Mouse (Mus musculus) heart, embryonic 14.5 days (tissue): ENCODE results near the gene Usp3. TPM values are rescaled to one million over a fixed set of nuclear protein-coding genes. Genes with fewer than 3 reads are reported as not detected.

Source experiments
- ATAC-seq: fragments of 200-750 bp; cut with Nextera tagmentation; 2 replicates; pipeline ENCODE4 v1.8.0; 2017; ENCODE audit warnings: low read depth, moderate TSS enrichment; ENCODE audit not compliant: insufficient number of reproducible peaks, insufficient read depth, low FRiP score
- H3K27ac ChIP-seq, 2 experiments: fragments of 200-500 bp in 1 of 2; fragments of 300-500 bp in 1 of 2; sonication (generic) in 1 of 2; replicated peaks in 1 of 2; 2 replicates each; pipeline ENCODE4 v1.5.1; 2012 to 2014; ENCODE audit warnings: low read depth in 2 of 2, low read length in 2 of 2, control low read depth in 1 of 2, mild to moderate bottlenecking in 1 of 2, mixed read lengths in 1 of 2; ENCODE audit not compliant: control insufficient read depth in 1 of 2, insufficient read depth in 1 of 2
- H3K27me3 ChIP-seq: fragments of 300-500 bp; sonication (generic); 2 replicates; pipeline ENCODE4 v1.6.1; 2014; ENCODE audit warnings: mild to moderate bottlenecking, low read length, control low read depth; ENCODE audit not compliant: control insufficient read depth, insufficient read depth
- H3K36me3 ChIP-seq: fragments of 300-500 bp; sonication (generic); 2 replicates; pipeline ENCODE4 v1.6.1; 2014; ENCODE audit warnings: mild to moderate bottlenecking, control low read depth, low read length, mixed read lengths; ENCODE audit not compliant: control insufficient read depth, insufficient read depth
- H3K4me1 ChIP-seq, 2 experiments: fragments of 200-500 bp in 1 of 2; fragments of 300-500 bp in 1 of 2; sonication (generic) in 1 of 2; 2 replicates each; pipeline ENCODE4 v1.6.1; 2012 to 2014; ENCODE audit warnings: low read length in 2 of 2, control low read depth in 1 of 2, mixed read lengths in 1 of 2; ENCODE audit not compliant: control insufficient read depth in 2 of 2, insufficient read depth in 2 of 2
- H3K4me2 ChIP-seq: fragments of 300-500 bp; sonication (generic); 2 replicates; pipeline ENCODE4 v1.6.1; 2014; ENCODE audit warnings: mild to moderate bottlenecking, low read length
- H3K4me3 ChIP-seq, 2 experiments: fragments of 200-500 bp in 1 of 2; fragments of 300-500 bp in 1 of 2; sonication (generic) in 1 of 2; 2 replicates each; pipeline ENCODE4 v1.5.1; 2012 to 2014; ENCODE audit warnings: low read length in 2 of 2, mild to moderate bottlenecking in 2 of 2, control low read depth in 1 of 2, low read depth in 1 of 2, moderate library complexity in 1 of 2; ENCODE audit not compliant: control insufficient read depth in 1 of 2, insufficient read depth in 1 of 2
- H3K9ac ChIP-seq: fragments of 300-500 bp; sonication (generic); 2 replicates; pipeline ENCODE4 v1.6.1; 2014; ENCODE audit warnings: mild to moderate bottlenecking, low read length
- H3K9me3 ChIP-seq: fragments of 300-500 bp; sonication (generic); 2 replicates; pipeline ENCODE4 v1.6.1; 2016; ENCODE audit warnings: low read length, control low read depth; ENCODE audit not compliant: control insufficient read depth
- WGBS: fragments of 180-500 bp; shearing (Covaris S2); extraction: QIAGEN DNeasy Blood & Tissue Kit; methylation state at CpG from one replicate; pipeline ENCODE4 v1.1.7; 2014; 5-methylcytosine and 5-hydroxymethylcytosine counted together
- polyA plus RNA-seq: library from polyadenylated mRNA; unstranded; fragments of >200 nt; fragmentation: Nextera tagmentation; extraction: Ambion mirVana; gene quantifications from 2 replicates; pipeline ENCODE4 v1.2.1, GENCODE M21; 2014

The Usp3 gene
- polyA plus RNA-seq, 1 experiment from 2014 or later, result 51.7 TPM

DNA sequence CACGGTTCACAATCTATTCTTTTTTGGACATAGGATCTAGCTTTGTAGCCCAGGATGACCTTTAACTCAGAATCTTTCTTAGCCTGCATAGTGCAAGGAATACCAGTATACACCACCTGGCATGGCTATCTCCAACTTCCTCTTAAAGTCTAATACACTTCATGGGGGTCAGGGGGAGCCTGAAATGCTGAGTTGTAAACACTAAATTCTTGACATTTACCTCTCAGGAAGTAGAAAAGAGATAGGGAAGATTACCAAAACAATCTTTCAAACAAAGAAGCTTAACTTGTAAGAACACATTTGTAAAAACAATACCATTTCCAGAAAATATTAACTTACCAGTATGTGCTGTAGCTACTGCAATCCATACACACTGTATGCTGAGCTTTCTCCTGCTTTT is 30.7 kb downstream of the Usp3 start:
- WGBS, result 78% methylated on average over 1 of the region's 1 CpGs
- no peak overlapping the region for H3K9ac ChIP-seq
- no peaks in the 10 kb centered on the region for H3K27me3 ChIP-seq
- ATAC-seq, result no peak
- no peak overlapping the region for H3K4me3 ChIP-seq
- H3K36me3 ChIP-seq, result no peaks in the 10 kb centered on the region
- H3K9me3 ChIP-seq, result no peaks in the 10 kb centered on the region
- H3K27ac ChIP-seq, result no peak overlapping the region
- H3K4me2 ChIP-seq, result no peak overlapping the region
- H3K4me1 ChIP-seq, result peaks cover 0 to 15% of the 10 kb centered on the region in 2 experiments; a peak in 2 of 4 replicates

DNA sequence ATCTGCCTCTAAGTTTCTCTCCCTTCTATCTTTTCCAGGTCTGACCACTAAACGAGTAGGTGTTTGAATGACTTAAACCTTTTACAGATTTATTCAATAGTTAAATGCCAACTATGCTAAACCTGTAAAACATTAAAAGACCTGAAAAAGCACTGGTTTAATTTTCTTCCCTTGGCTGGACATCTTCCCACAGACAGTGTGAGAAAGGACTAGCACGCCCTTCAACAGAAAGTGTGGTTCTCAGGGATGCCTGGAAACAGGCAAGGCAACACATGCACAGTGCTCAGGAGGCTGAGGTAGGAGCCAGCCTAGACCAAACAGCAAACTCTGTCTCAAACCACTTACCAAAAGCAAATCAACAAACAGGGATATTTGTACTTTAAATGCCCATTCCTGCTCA is 31.4 kb downstream of the Usp3 start:
- Histone ChIP-seq H3K4me1 (peaks cover 0 to 13% of the 10 kb centered on the region in 2 experiments; a peak in 2 of 4 replicates), H3K4me2 (no peak overlapping the region), H3K4me3 (no peak overlapping the region), H3K36me3 (no peaks in the 10 kb centered on the region), H3K27ac (no peak overlapping the region), H3K27me3 (no peaks in the 10 kb centered on the region), H3K9me3 (no peaks in the 10 kb centered on the region), H3K9ac (no peak overlapping the region)
- no peak for ATAC-seq
- 87% methylated on average over 2 of the region's 2 CpGs for WGBS

DNA sequence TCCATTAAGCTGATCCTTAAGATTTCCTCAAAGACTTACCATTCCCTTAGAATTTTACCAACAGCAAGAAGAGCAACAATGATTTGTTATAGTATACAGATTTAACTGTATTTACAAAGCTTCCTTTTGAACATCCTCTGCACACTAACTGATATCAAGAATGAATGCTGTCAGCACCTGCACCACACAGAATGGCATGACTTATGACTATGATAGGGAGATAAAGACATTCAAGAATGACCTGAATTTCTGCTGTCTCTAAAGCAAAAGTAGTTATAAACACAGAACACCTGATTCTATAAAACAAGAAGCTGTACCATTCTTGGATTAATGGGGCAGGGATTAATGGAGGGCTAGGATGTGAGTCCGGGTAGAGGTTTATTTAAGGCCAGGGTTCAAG is 32.2 kb downstream of the Usp3 start:
- WGBS, result 77% methylated on average over 1 of the region's 1 CpGs
- H3K4me2 ChIP-seq, result no peak overlapping the region
- H3K9ac ChIP-seq, result no peak overlapping the region
- H3K27me3 ChIP-seq, result no peaks in the 10 kb centered on the region
- no peak for ATAC-seq
- H3K9me3 ChIP-seq, result no peaks in the 10 kb centered on the region
- no peak overlapping the region for H3K27ac ChIP-seq
- H3K4me1 ChIP-seq, result peaks cover 0 to 13% of the 10 kb centered on the region in 2 experiments; a peak in 2 of 4 replicates
- no peaks in the 10 kb centered on the region for H3K36me3 ChIP-seq
- H3K4me3 ChIP-seq, result no peak overlapping the region

DNA sequence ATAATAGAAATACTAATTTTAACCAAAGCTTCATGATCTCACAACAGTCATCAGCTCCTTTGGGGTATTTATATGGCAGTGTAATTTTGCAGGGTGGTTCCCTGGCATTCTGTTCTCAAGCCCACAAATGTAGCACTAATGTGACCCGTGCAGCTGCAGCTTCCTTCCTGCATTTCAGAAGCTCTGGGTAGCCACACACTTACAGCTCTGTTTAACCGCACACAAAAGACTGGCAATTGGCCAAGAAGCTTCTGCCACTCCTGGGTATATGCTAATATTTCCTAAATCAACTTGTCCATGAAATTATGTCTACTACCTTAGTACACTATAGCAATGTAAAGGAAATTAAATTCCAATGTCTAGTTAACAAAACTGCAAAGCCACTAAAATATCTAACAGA is 32.6 kb downstream of the Usp3 start:
- no peak overlapping the region for H3K4me2 ChIP-seq

DNA sequence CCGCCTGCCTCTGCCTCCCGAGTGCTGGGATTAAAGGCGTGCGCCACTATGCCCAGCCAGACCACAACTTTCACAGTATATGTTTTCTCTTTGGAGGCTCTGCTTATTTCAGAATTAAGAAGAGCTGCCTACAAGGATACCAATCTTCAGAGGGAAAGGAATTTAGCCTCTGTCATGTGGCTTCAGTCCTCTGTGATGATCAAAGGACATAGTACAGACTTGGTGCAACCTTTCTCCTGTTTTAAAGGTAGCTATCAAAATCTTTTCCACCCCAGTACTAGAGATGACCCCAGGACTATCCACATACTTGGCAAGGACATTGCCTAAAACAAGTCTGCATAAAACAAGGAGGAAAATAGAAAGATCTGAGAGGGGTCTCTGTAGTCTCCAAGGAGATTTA is 34.0 kb downstream of the Usp3 start:
- Histone ChIP-seq H3K9ac (no peak overlapping the region), H3K4me1 (peaks cover 0 to 13% of the 10 kb centered on the region in 2 experiments; a peak in 2 of 4 replicates), H3K4me3 (no peak overlapping the region), H3K4me2 (no peak overlapping the region), H3K27me3 (no peaks in the 10 kb centered on the region), H3K9me3 (no peaks in the 10 kb centered on the region), H3K36me3 (no peaks in the 10 kb centered on the region), H3K27ac (peak overlapping the region in 1 of 2 experiments; percentile 51; a peak in 2 of 4 replicates)
- 91% methylated on average over 4 of the region's 4 CpGs for WGBS
- no peak for ATAC-seq

More for the DNA sequence above, 32.6 kb downstream of the Usp3 start:
- Histone ChIP-seq H3K9ac (no peak overlapping the region), H3K27me3 (no peaks in the 10 kb centered on the region), H3K4me1 (peaks cover 0 to 13% of the 10 kb centered on the region in 2 experiments; a peak in 2 of 4 replicates), H3K36me3 (no peaks in the 10 kb centered on the region), H3K9me3 (no peaks in the 10 kb centered on the region), H3K27ac (peak overlapping the region in 1 of 2 experiments; percentile 36; a peak in 1 of 4 replicates), H3K4me3 (no peak overlapping the region)
- no peak for ATAC-seq
- 4% methylated on average over 2 of the region's 2 CpGs for WGBS

DNA sequence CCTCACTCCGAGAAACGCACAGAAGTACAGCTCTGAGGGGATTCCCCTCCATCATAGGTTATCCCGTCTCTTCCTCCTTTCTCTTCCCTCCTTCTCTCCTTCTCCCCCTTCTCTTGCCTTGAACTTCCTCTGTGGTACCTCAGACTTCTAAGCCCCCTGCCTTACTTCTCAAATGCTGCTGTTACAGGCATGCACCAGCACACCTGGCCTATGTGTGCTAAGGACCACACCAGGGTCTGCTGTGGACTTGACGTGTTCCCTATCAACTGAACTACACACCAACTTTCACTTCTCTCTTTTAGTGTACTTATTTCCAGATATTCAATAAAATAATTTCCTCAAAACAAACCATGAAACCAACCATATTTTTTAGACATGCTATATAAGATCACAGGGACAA is 50.2 kb downstream of the Usp3 start:
- Histone ChIP-seq H3K27ac (no peak overlapping the region), H3K9ac (no peak overlapping the region), H3K9me3 (no peaks in the 10 kb centered on the region), H3K4me3 (no peak overlapping the region), H3K4me2 (no peak overlapping the region), H3K36me3 (peaks cover 91% of the 10 kb centered on the region), H3K27me3 (no peaks in the 10 kb centered on the region), H3K4me1 (no peaks in the 10 kb centered on the region)
- no peak for ATAC-seq
- 88% methylated on average over 4 of the region's 4 CpGs for WGBS

DNA sequence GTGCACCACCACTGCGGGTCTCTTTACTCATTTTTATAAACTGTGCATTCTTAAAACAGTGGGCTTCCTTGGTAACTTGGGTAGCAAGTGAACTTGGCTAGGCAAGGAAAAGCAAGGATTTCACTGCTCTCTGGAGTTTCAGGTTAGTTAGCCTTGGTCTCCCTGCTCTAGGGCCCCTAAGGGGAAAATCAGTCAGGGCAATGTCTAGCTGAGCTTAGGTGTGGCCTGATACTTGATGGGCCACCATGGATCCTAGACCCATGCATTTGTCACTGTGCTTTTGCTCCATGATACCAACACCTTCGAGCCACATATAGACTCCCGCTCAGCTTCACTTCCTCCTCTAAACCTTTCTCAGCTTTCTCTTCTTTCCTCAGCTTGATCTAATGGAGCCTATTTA is 71.3 kb downstream of the Usp3 start:
- no peak overlapping the region for H3K4me2 ChIP-seq

DNA sequence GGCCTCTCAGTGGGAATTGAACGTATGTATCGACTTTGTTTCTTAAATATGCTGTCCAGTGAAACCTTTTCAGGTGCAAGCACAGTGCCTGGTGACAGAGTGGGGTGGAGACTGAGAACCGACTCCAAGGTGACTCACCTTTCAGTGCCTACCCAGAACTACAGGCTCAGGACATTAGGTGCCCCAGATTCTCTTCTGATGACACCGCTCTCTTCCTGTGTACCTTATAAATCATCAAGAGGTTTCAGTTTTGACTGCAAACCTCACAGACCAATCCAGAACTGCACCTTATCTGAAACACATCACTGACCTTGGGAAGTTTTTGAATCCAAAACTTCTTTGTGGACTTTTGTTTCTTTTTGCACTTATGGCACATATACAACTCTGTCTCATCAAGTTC is 72.6 kb downstream of the Usp3 start:
- Histone ChIP-seq H3K4me2 (no peak overlapping the region), H3K27ac (no peak overlapping the region), H3K4me3 (no peak overlapping the region), H3K4me1 (peaks cover under 1 to 3% of the 10 kb centered on the region in 2 experiments; a peak in 2 of 4 replicates), H3K9ac (no peak overlapping the region), H3K27me3 (no peaks in the 10 kb centered on the region), H3K9me3 (no peaks in the 10 kb centered on the region), H3K36me3 (peaks cover 80% of the 10 kb centered on the region)
- 94% methylated on average over 4 of the region's 4 CpGs for WGBS
- ATAC-seq, result no peak

More for the DNA sequence above, 71.3 kb downstream of the Usp3 start:
- no peaks in the 10 kb centered on the region for H3K27me3 ChIP-seq
- H3K27ac ChIP-seq, result no peak overlapping the region
- no peaks in the 10 kb centered on the region for H3K9me3 ChIP-seq
- H3K36me3 ChIP-seq, result peaks cover 83% of the 10 kb centered on the region
- H3K4me1 ChIP-seq, result no peaks in the 10 kb centered on the region
- no peak overlapping the region for H3K9ac ChIP-seq
- no peak overlapping the region for H3K4me3 ChIP-seq
- 97% methylated on average over 3 of the region's 3 CpGs for WGBS
- ATAC-seq, result no peak
